Mouse (Mus musculus) thymus, adult 2 months (tissue): ENCODE measurements around the gene Sulf2. TPM values are rescaled to one million over a fixed set of nuclear protein-coding genes. Genes with fewer than 3 reads are reported as not detected.
"Not testable (repeated sequence)": the region's sequence is repeated elsewhere in the genome, so short reads cannot be mapped to it uniquely, and the experiment has no call there.

Experiments used
- DNase-seq: peaks from one replicate; pipeline ENCODE4 v3.0.0; 2021
- H3K27ac ChIP-seq: fragments of 200-500 bp; 2 replicates; pipeline ENCODE4 v1.5.1; 2012; ENCODE audit warnings: low read length, control low read depth; ENCODE audit not compliant: control insufficient read depth, insufficient read depth
- H3K27me3 ChIP-seq: fragments of 200-500 bp; 2 replicates; pipeline ENCODE4 v1.6.1; 2012; ENCODE audit warnings: mild to moderate bottlenecking, low read length, moderate library complexity, mixed read lengths; ENCODE audit not compliant: control insufficient read depth, insufficient read depth
- H3K36me3 ChIP-seq: fragments of 200-500 bp; 2 replicates; pipeline ENCODE4 v1.6.1; 2012; ENCODE audit warnings: mild to moderate bottlenecking, low read length, moderate library complexity; ENCODE audit not compliant: control insufficient read depth, insufficient read depth
- H3K4me1 ChIP-seq: fragments of 200-500 bp; replicated peaks from 2 replicates; pipeline ENCODE4 v1.6.1; 2012; ENCODE audit warnings: low read length; ENCODE audit not compliant: control insufficient read depth, insufficient read depth
- H3K4me3 ChIP-seq: fragments of 200-500 bp; 2 replicates; pipeline ENCODE4 v1.5.1; 2012; ENCODE audit warnings: mild to moderate bottlenecking, low read length, control low read depth, moderate library complexity; ENCODE audit not compliant: control insufficient read depth, insufficient read depth
- CTCF ChIP-seq: fragments of 200-500 bp; IDR thresholded peaks from 2 replicates; pipeline ENCODE4 v1.5.1; 2012; ENCODE audit warnings: mild to moderate bottlenecking, control low read depth, low read length, moderate library complexity, borderline replicate concordance; ENCODE audit not compliant: control insufficient read depth, poor library complexity, insufficient read depth; ENCODE audit errors: extremely low read depth
- POLR2A ChIP-seq: fragments of 200-500 bp; IDR thresholded peaks from 2 replicates; pipeline ENCODE4 v1.6.1; 2012; ENCODE audit warnings: mild to moderate bottlenecking, low read length, control low read depth, moderate library complexity; ENCODE audit not compliant: control insufficient read depth, poor library complexity, insufficient read depth; ENCODE audit errors: extremely low read depth
- WGBS: fragments of 180-500 bp; shearing (Covaris S2); methylation state at CpG from one replicate; pipeline ENCODE4 v1.1.7; 2018; 5-methylcytosine and 5-hydroxymethylcytosine counted together
- polyA plus RNA-seq: library from polyadenylated mRNA; depleted of rRNA; stranded (reverse); fragments of >200 nt; gene quantifications from 2 replicates; pipeline ENCODE4 v1.2.3, GENCODE M21; 2012

The Sulf2 gene
- polyA plus RNA-seq, 1 experiment: 24.3 TPM

GRCm38 (mm10) chr2:166195041-166195440, 39.6 kb upstream of the Sulf2 start:
- no peak for TF ChIP-seq POLR2A
- TF ChIP-seq CTCF: no peak
- no peak for DNase-seq
- no peaks in the 10 kb centered on the region for H3K4me1 ChIP-seq
- 83% methylated on average over 6 of the region's 6 CpGs for WGBS
- no peaks in the 10 kb centered on the region for H3K36me3 ChIP-seq
- H3K27ac ChIP-seq: no peak overlapping the region
- no peaks in the 10 kb centered on the region for H3K27me3 ChIP-seq
- H3K4me3 ChIP-seq: no peak overlapping the region

GRCm38 (mm10) chr2:166194112-166194758, 38.8 kb upstream of the Sulf2 start:
- Histone ChIP-seq H3K36me3 (no peaks in the 10 kb centered on the region), H3K27me3 (no peaks in the 10 kb centered on the region), H3K27ac (no peak overlapping the region), H3K4me3 (no peak overlapping the region), H3K4me1 (no peaks in the 10 kb centered on the region)
- 93% methylated on average over 16 of the region's 16 CpGs for WGBS
- no peak for TF ChIP-seq CTCF
- no peak for TF ChIP-seq POLR2A
- no peak for DNase-seq

- no peak for DNase-seq
- no peak for TF ChIP-seq POLR2A
- no peak for TF ChIP-seq CTCF
- 96% methylated on average over 3 of the region's 3 CpGs for WGBS
- H3K4me1 ChIP-seq: no peaks in the 10 kb centered on the region
- no peaks in the 10 kb centered on the region for H3K36me3 ChIP-seq
- H3K27ac ChIP-seq: no peak overlapping the region
- no peaks in the 10 kb centered on the region for H3K27me3 ChIP-seq
- H3K4me3 ChIP-seq: no peak overlapping the region
Measured at GRCm38 (mm10) chr2:166193509-166193908, 38.0 kb upstream of the Sulf2 start.

- WGBS: 83% methylated on average over 8 of the region's 8 CpGs
- Histone ChIP-seq H3K4me3 (no peak overlapping the region), H3K27me3 (no peaks in the 10 kb centered on the region), H3K36me3 (no peaks in the 10 kb centered on the region), H3K4me1 (no peaks in the 10 kb centered on the region), H3K27ac (no peak overlapping the region)
- TF ChIP-seq CTCF: no peak
- no peak for TF ChIP-seq POLR2A
- no peak for DNase-seq
Measured at GRCm38 (mm10) chr2:166190816-166191215, 35.4 kb upstream of the Sulf2 start.

GRCm38 (mm10) chr2:166189191-166189590, 33.7 kb upstream of the Sulf2 start:
- Histone ChIP-seq H3K4me3 (no peak overlapping the region), H3K27ac (no peak overlapping the region), H3K4me1 (no peaks in the 10 kb centered on the region), H3K27me3 (no peaks in the 10 kb centered on the region), H3K36me3 (no peaks in the 10 kb centered on the region)
- 96% methylated on average over 11 of the region's 11 CpGs for WGBS
- no peak for DNase-seq
- TF ChIP-seq CTCF (no peak), POLR2A (no peak)

GRCm38 (mm10) chr2:166187874-166188453, 32.5 kb upstream of the Sulf2 start:
- not testable (repeated sequence) for DNase-seq, H3K27ac ChIP-seq, H3K36me3 ChIP-seq, H3K4me1 ChIP-seq, H3K27me3 ChIP-seq, H3K4me3 ChIP-seq
- WGBS: 89% methylated on average over 10 of the region's 11 CpGs

- WGBS: 89% methylated on average over 8 of the region's 8 CpGs
- H3K36me3 ChIP-seq, DNase-seq: not testable (repeated sequence)
Measured at GRCm38 (mm10) chr2:166187319-166187718, 31.9 kb upstream of the Sulf2 start.

More at GRCm38 (mm10) chr2:166187319-166187718, 31.9 kb upstream of the Sulf2 start:
- H3K4me3 ChIP-seq, H3K27me3 ChIP-seq, H3K4me1 ChIP-seq, H3K27ac ChIP-seq: not testable (repeated sequence)
